Mouse (Mus musculus) liver, embryonic 14.5 days (tissue): Measurements from ENCODE around the gene 9230104L09Rik. TPM values are rescaled to one million over a fixed set of nuclear protein-coding genes. Genes with fewer than 3 reads are reported as not detected.

Experiments used
- ATAC-seq: fragments of 200-750 bp; cut with Nextera tagmentation; 2 replicates; pipeline ENCODE4 v1.8.0; 2017; ENCODE audit warnings: moderate number of reproducible peaks, mild to moderate bottlenecking, moderate library complexity; ENCODE audit not compliant: insufficient read depth
- DNase-seq, 3 experiments: peaks; one replicate each; pipeline ENCODE4 v3.0.0-alpha.2; 2012 to 2013; ENCODE audit warnings: low read depth in 3 of 3, low spot score in 3 of 3
- H3K27ac ChIP-seq: fragments of 300-500 bp; sonication (generic); 2 replicates; pipeline ENCODE4 v1.5.1; 2014; ENCODE audit warnings: moderate library complexity, mild to moderate bottlenecking, control low read depth, inconsistent platforms
- H3K27me3 ChIP-seq: fragments of 300-500 bp; sonication (generic); 2 replicates; pipeline ENCODE4 v1.6.1; 2014; ENCODE audit warnings: mild to moderate bottlenecking, low read length, moderate library complexity; ENCODE audit not compliant: control insufficient read depth, insufficient read depth
- H3K36me3 ChIP-seq: fragments of 300-500 bp; sonication (generic); replicated peaks from 2 replicates; pipeline ENCODE4 v1.6.1; 2014; ENCODE audit warnings: low read depth; ENCODE audit not compliant: control insufficient read depth, insufficient read depth
- H3K4me1 ChIP-seq, 2 experiments: fragments of 200-500 bp in 1 of 2; fragments of 300-500 bp in 1 of 2; sonication (generic) in 1 of 2; replicated peaks; 2 replicates each; pipeline ENCODE4 v1.6.1; 2012 to 2014; ENCODE audit warnings: antibody characterized with exemption in 1 of 2, inconsistent platforms in 1 of 2, low read length in 1 of 2; ENCODE audit not compliant: control insufficient read depth in 2 of 2, insufficient read depth in 2 of 2
- H3K4me2 ChIP-seq: fragments of 300-500 bp; sonication (generic); 2 replicates; pipeline ENCODE4 v1.6.1; 2014; ENCODE audit warnings: low read depth, mild to moderate bottlenecking, control low read depth, moderate library complexity
- H3K4me3 ChIP-seq, 2 experiments: fragments of 200-500 bp in 1 of 2; fragments of 300-500 bp in 1 of 2; sonication (generic) in 1 of 2; 2 replicates each; pipeline ENCODE4 v1.5.1; 2012 to 2014; ENCODE audit warnings: low read depth in 2 of 2, low read length in 2 of 2, mild to moderate bottlenecking in 2 of 2, control low read depth in 1 of 2, inconsistent platforms in 1 of 2, moderate library complexity in 1 of 2; ENCODE audit not compliant: insufficient read depth in 1 of 2
- H3K9ac ChIP-seq: fragments of 300-500 bp; sonication (generic); replicated peaks from 2 replicates; pipeline ENCODE4 v1.6.1; 2014; ENCODE audit warnings: mild to moderate bottlenecking, control low read depth, moderate library complexity
- H3K9me3 ChIP-seq: fragments of 300-500 bp; sonication (generic); 2 replicates; pipeline ENCODE4 v1.6.1; 2016; ENCODE audit warnings: low read length, mixed read lengths; ENCODE audit not compliant: control insufficient read depth
- CTCF ChIP-seq: IDR thresholded peaks from 2 replicates; pipeline ENCODE4 v1.5.1; 2016; ENCODE audit warnings: antibody characterized with exemption, low read depth, control low read depth
- EP300 ChIP-seq: IDR thresholded peaks from 2 replicates; pipeline ENCODE4 v1.6.1; 2016; ENCODE audit warnings: antibody characterized with exemption, low read depth
- WGBS: fragments of 180-500 bp; shearing (Covaris S2); extraction: QIAGEN DNeasy Blood & Tissue Kit; methylation state at CpG from one replicate; pipeline ENCODE4 v1.1.7; 2014; ENCODE audit not compliant: insufficient replicate concordance; 5-methylcytosine and 5-hydroxymethylcytosine counted together
- polyA plus RNA-seq, 2 experiments: library from polyadenylated mRNA; depleted of rRNA in 1 of 2; stranded (reverse) in 1 of 2; unstranded in 1 of 2; fragments of >200 nt; fragmentation: Nextera tagmentation in 1 of 2; extraction: Ambion mirVana in 1 of 2; gene quantifications; 2 replicates each; pipeline versions ENCODE4 v1.2.1 to v1.2.3; 2012 to 2014

The 9230104L09Rik gene
- polyA plus RNA-seq, 2 experiments = not detected

DNA sequence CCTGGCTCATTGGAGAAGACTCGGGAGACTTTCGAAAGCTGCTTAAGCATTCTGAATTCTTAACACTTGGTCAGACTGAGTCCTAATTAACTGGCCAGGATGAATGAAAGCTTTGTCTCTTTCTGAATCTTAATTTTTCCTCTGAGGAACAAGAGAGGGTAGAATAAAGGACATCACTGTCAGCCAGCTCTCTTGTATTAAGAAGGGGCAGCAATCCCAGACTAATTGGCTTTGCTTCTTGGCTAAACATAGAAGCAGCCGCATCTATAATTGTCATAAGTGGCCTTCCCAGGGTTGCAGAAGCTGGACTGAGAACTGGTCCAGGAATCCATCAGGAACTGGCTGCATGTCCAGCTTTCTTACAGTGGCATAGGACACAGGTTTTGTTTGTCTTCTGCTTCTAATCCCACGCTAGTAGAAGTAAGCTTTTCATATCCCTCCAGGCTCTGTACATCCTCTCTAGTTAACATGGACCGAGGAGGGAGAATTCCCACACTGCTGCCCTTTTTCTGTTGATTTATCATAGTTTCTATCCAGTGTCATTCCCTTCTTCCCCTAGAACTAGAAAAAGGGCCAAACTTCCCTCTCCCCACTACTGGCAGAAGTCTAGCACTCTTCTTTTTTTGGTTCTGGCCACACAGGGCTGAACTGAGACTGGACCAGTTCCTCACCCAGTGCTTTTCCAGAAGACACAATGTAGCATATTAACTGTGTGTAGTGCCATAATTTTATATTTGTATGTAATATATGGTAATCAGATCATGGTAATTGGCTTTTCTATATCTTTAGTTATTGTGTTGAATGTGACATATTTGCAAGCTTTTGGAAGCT is 25.4 kb upstream of the 9230104L09Rik start:
- Histone ChIP-seq H3K9me3 (no peaks in the 10 kb centered on the region), H3K4me3 (no peak overlapping the region), H3K36me3 (no peaks in the 10 kb centered on the region), H3K4me1 (no peaks in the 10 kb centered on the region), H3K27me3 (no peaks in the 10 kb centered on the region), H3K4me2 (no peak overlapping the region), H3K27ac (no peak overlapping the region), H3K9ac (no peak overlapping the region)
- DNase-seq (no peak), ATAC-seq (no peak)
- no peak for TF ChIP-seq EP300
- TF ChIP-seq CTCF = no peak
- WGBS = 69% methylated on average over 5 of the region's 5 CpGs

DNA sequence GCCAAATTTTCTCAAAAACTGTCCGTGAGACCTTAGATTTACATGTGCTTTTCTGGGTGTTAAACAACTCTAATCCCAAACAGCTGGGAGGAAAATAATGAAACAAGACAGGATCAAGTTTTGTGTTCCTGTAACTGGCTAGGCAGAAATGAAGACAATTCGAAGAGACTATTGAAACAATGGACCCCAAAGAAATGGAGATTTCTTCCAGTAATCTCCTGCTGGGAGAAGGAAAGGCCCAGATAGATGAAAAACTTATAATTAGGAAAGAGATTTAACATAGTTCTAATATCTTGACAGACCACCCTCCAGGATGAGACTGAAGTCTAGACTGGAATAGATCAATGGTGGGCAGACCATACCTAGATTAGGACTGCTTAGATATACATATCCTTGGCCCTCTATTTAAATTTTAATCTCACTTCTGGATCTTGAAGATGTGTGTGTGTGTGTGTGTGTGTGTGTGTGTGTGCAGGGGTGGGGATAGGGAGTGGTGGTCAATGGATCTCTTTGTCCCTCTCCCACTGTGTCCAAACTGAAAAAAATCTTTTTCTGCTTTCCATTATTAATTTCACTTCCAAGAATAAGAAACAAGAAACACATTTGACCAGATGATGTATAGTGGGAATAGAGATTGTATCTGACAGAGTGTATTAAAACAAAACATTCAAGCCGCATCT is 24.6 kb upstream of the 9230104L09Rik start:
- WGBS = 61% methylated on average over 3 of the region's 3 CpGs
- no peak overlapping the region for H3K4me2 ChIP-seq
- ATAC-seq (no peak), DNase-seq (no peak)
- H3K4me3 ChIP-seq = no peak overlapping the region
- no peaks in the 10 kb centered on the region for H3K27me3 ChIP-seq
- H3K4me1 ChIP-seq = no peaks in the 10 kb centered on the region
- H3K9ac ChIP-seq = no peak overlapping the region
- no peaks in the 10 kb centered on the region for H3K36me3 ChIP-seq
- TF ChIP-seq CTCF (no peak), EP300 (no peak)
- H3K27ac ChIP-seq = no peak overlapping the region
- no peaks in the 10 kb centered on the region for H3K9me3 ChIP-seq

DNA sequence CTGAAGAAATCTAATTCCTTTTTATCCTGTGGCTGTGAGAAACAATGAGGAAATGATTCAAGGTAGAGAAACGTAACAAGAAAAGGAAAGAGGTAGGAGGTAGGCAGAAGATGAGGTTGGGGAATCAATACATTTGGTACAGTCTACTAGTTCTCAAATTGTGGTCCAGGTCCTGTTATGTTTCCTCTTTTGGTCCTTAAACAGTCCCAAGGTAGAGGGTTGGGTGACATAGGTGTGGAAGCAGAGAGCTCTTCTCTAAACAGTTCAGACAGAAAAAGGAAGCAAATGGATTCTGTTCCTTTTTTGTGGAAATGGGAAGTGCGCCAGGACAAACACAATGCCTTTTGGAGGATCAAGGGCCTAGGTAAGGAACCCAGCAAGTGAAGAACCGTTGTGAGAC is 24.0 kb upstream of the 9230104L09Rik start:
- ATAC-seq = no peak
- Histone ChIP-seq H3K9ac (no peak overlapping the region), H3K36me3 (no peaks in the 10 kb centered on the region), H3K4me1 (no peaks in the 10 kb centered on the region), H3K4me3 (no peak overlapping the region), H3K9me3 (no peaks in the 10 kb centered on the region), H3K4me2 (no peak overlapping the region), H3K27ac (no peak overlapping the region), H3K27me3 (no peaks in the 10 kb centered on the region)
- TF ChIP-seq EP300 = no peak
- no peak for TF ChIP-seq CTCF
- WGBS = 56% methylated on average over 3 of the region's 3 CpGs
- no peak for DNase-seq

DNA sequence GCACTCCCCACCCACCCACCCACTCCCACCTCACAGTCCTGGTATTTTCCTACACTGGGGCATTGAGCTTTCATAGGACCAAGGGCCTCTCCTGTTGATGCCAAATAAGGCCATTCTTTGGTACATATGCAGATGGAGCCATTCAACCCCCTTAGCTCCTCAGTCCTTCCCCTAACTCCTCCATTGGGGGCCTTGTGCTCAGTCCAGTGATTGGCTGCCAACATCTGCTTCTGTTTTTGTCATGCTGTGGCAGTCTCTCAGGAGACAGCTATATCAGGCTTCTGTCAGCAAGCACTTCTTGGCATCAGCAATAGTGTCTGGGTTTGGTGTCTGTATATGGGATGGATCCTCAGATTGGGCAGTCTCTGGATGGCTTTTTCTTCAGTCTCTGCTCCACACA is 19.9 kb upstream of the 9230104L09Rik start:
- Histone ChIP-seq H3K27ac (no peak overlapping the region), H3K9me3 (no peaks in the 10 kb centered on the region), H3K4me3 (no peak overlapping the region), H3K4me2 (no peak overlapping the region), H3K36me3 (no peaks in the 10 kb centered on the region), H3K9ac (no peak overlapping the region), H3K27me3 (no peaks in the 10 kb centered on the region; the same call in 1 of the 2 replicates), H3K4me1 (no peaks in the 10 kb centered on the region)
- TF ChIP-seq EP300 (no peak), CTCF (no peak)
- DNase-seq (no peak), ATAC-seq (no peak)

DNA sequence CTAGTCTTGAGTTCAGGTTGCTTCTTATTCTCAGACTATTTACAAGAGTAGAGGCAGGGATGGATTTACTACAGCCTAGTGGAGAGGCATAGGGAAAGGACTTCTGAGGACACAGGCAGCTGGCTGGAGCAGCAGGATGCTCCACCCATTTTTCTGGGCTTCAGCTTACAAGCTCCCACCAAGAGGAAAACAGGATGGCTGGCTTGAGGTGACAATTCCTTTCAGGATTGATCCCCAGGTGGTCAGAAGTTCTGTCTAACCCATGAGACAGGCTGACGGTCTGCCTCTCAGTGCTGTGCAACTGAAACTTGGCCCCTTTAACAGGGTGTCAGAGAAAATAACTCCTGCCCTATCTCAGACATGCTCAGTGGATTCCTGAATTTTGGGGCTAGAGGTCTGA is 14.4 kb upstream of the 9230104L09Rik start:
- H3K36me3 ChIP-seq = no peaks in the 10 kb centered on the region
- ATAC-seq (no peak), DNase-seq (no peak)
- H3K9ac ChIP-seq = no peak overlapping the region
- no peak overlapping the region for H3K4me3 ChIP-seq
- no peak overlapping the region for H3K4me2 ChIP-seq
- WGBS = 56% methylated on average over 1 of the region's 1 CpGs
- H3K4me1 ChIP-seq = peaks cover 4 to 12% of the 10 kb centered on the region in 2 experiments; a peak in 3 of 4 replicates
- no peak for TF ChIP-seq CTCF
- no peak for TF ChIP-seq EP300
- no peaks in the 10 kb centered on the region; the same call in 1 of the 2 replicates for H3K27me3 ChIP-seq
- no peaks in the 10 kb centered on the region for H3K9me3 ChIP-seq
- no peak overlapping the region for H3K27ac ChIP-seq
